ENCODE assay signal across 11 mouse cellular contexts in genomic region chr4:53384104-53384503, GRCm38 (mm10).
"Had no signal": no experiment of that assay in that cellular context is flagged by ENCODE, and none has a peak within 500 bp of the region (broad histone marks: within the 10 kb centered on the region; RNA-seq: fewer than 3 reads in every experiment).

No protein-coding gene starts in this region.

- H3K9ac ChIP-seq: heart, embryonic 12.5 days; hindbrain, embryonic 12.5 days; hindbrain, embryonic 14.5 days; kidney, embryonic 15.5 days; limb, embryonic 13.5 days; limb, embryonic 15.5 days; liver, embryonic 12.5 days; liver, embryonic 14.5 days had no signal

- H3K4me1 ChIP-seq: heart, embryonic 10.5 days; heart, embryonic 12.5 days had no signal

- H3K9me3 ChIP-seq: heart, embryonic 10.5 days; heart, embryonic 12.5 days; hindbrain, embryonic 10.5 days; hindbrain, embryonic 12.5 days; kidney, embryonic 15.5 days; limb, embryonic 13.5 days; limb, embryonic 15.5 days; liver, embryonic 12.5 days had no signal

- H3K36me3 ChIP-seq: heart, embryonic 10.5 days; heart, embryonic 12.5 days; hindbrain, embryonic 10.5 days; hindbrain, embryonic 12.5 days; kidney, embryonic 15.5 days; limb, embryonic 13.5 days; limb, embryonic 15.5 days; liver, embryonic 12.5 days had no signal

- H3K4me3 ChIP-seq: heart, embryonic 10.5 days; heart, embryonic 12.5 days; hindbrain, embryonic 10.5 days; hindbrain, embryonic 12.5 days; limb, embryonic 13.5 days; limb, embryonic 15.5 days; liver, embryonic 12.5 days had no signal

- H3K27ac ChIP-seq: heart, embryonic 10.5 days; hindbrain, embryonic 10.5 days; hindbrain, embryonic 12.5 days; hindbrain, embryonic 14.5 days; kidney, embryonic 15.5 days; kidney, postnatal 0 days; limb, embryonic 13.5 days; limb, embryonic 15.5 days; liver, embryonic 12.5 days; liver, embryonic 14.5 days had no signal

- H3K27me3 ChIP-seq: heart, embryonic 12.5 days; hindbrain, embryonic 12.5 days; kidney, embryonic 15.5 days; limb, embryonic 13.5 days; limb, embryonic 15.5 days; liver, embryonic 12.5 days had no signal

- H3K4me2 ChIP-seq: limb, embryonic 15.5 days had no signal
